Mouse (Mus musculus): ENCODE results near the gene Vps52.

DNA sequence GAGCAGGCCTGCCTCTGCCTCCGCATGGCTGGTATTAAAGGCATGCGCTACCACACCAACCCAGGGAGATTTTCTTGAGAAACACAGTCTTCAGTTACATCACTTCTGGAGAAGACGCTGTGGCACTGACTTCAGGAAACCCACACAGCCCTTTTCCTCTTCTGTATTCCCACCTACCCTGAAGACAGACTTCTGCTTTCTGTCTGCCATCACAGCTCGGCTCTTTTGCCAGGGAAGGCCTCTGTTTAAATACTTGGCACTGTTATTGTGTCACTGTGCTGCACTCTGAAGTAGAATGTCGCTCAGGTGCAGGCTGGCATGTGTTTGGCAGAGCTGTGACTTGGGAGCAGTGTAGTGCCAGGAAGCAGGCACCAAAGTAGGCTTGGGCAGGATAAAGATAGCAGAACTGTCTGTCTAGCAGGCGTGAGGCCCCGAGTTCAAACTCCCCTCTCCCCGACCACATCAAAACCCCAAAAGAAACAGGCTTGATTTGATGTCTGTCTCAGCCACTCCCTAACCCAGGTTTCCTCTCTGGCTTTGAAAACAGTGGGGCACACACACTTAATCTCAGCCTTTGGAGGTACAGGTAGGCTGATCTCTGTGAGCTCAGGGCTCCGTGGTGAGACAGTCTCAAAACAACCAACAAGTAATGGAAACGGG, 8.1 kb upstream of the Vps52 start:
- TF ChIP-seq POLR2A (IDR thresholded peaks at IDR 0.05; ENCODE audit: low read depth, low read length) = no peak
- no peak for TF ChIP-seq CTCF (IDR thresholded peaks at IDR 0.05; ENCODE audit: extremely low read depth, insufficient read depth, insufficient read length, insufficient replicate concordance)

Measured in spleen, adult 2 months (tissue).